Mouse (Mus musculus): ENCODE measurements around the gene Exosc9. TPM values are rescaled to one million over a fixed set of nuclear protein-coding genes. Genes with fewer than 3 reads are reported as not detected.

Gene Exosc9
- total RNA-seq (2021): 10 to 100 TPM; 15.6 to 16.4 TPM
- polyA plus RNA-seq (2012; rRNA removed): 8.2 and 16.1 TPM in 2 replicates
- long read RNA-seq, transcript Exosc9-201 (12 exons, 1,617 nt): major isoform, 13 of 24 reads
- long read RNA-seq, partial matches to known transcripts: 10 of 24 reads
- long read RNA-seq, other reads (novel, unspliced or antisense): 1 of 24 reads

DNA sequence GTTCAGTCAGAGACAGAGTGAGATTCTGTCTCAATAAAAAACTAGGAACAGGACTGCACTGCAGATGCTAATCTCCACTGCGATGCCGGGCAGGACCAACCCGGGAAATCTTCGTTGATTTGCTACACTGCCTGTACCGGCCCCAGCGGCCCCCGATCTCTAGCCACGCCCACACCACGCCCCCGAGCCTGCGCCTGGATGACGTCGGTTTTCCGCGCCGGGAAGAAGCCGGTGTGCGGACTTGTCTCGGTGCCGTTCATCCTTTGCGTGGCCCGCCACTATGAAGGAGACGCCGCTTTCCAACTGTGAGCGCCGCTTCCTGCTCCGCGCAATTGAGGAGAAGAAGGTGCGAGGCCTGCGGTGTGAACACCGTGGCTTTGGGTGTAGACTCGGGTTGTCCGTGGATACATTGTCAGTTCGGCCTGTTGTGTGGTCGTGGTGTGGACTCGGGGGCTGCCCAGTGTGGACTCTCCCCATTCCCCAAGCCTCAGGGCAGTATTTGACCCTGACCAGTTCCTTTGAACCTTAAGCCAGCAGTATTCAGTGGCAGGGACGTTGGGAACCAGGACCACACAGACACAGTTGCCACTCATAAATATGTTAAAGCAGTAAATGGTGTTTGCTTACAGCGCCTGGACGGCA, at the start of gene Exosc9:
Gene Exosc9, plus strand, starts transcription at position 201 of the 642 bp plus-strand sequence.
- WGBS: under 1% methylated on average over 39 of the region's 39 CpGs
- H3K4me3 ChIP-seq: peak within 1 kb of the TSS; percentile 71
- peak within 1 kb of the TSS; percentile 44 for H3K27ac ChIP-seq
- no peaks in the 10 kb centered on the region for H3K27me3 ChIP-seq (ENCODE audit: control insufficient read depth, insufficient read depth, low read length)
- peak; percentile 58 for TF ChIP-seq POLR2A (IDR thresholded peaks at IDR 0.05; ENCODE audit: insufficient read depth, low read depth, low read length)
- no peak for TF ChIP-seq EP300 (IDR thresholded peaks at IDR 0.05; ENCODE audit: insufficient read depth, low read depth, low read length)
- no peak for TF ChIP-seq CTCF (IDR thresholded peaks at IDR 0.05)
- H3K9ac ChIP-seq (ENCODE audit: low read depth, low read length): peak within 1 kb of the TSS; percentile 73
- H3K4me1 ChIP-seq (ENCODE audit: control insufficient read depth, insufficient read depth, low read length): peaks cover 3% of the 10 kb centered on the region
- intact Hi-C loops (cut with DNase I): loop anchor here (1.0 to 5.0 kb wide), 2 partner anchors 20 to 75 kb away; partner anchors contain the start of genes 1810062G17Rik, Anxa5 and Ccna2
- peaks cover 2% of the 10 kb centered on the region; the same call in 1 of the 2 replicates for H3K36me3 ChIP-seq (ENCODE audit: control insufficient read depth, insufficient read depth, low read length)
- no peaks in the 10 kb centered on the region for H3K79me2 ChIP-seq (replicated peaks; ENCODE audit: control insufficient read depth, insufficient read depth, low read length)
- peak; percentile 94 to 98 for DNase-seq

DNA sequence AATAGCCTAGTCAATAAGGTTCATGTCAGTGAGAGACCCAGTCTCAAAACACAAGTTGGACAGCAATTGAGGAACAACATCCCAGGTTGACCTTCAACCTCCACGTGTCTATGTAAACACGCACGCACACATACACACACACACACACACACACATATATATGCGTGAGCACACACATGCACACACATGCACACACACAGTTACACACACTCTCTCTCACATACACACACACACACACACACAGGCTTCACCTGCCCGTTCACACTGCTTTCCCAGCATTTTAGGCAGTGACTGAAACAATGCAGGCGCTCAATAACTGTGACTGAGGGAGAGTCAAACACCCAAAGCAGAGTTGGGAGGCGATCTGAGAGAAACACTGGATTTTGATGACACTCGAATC, 47.1 kb upstream of the Exosc9 start:
- H3K27ac ChIP-seq: no peak overlapping the region
- H3K36me3 ChIP-seq (ENCODE audit: control insufficient read depth, insufficient read depth, low read length): no peaks in the 10 kb centered on the region
- no peaks in the 10 kb centered on the region for H3K4me1 ChIP-seq (ENCODE audit: control insufficient read depth, insufficient read depth, low read length)
- H3K4me3 ChIP-seq: no peak overlapping the region
- DNase-seq: no peak
- 86% methylated on average over 8 of the region's 8 CpGs for WGBS
- no peak for TF ChIP-seq CTCF (IDR thresholded peaks at IDR 0.05)
- no peak for TF ChIP-seq EP300 (IDR thresholded peaks at IDR 0.05; ENCODE audit: insufficient read depth, low read depth, low read length)
- no peak for TF ChIP-seq POLR2A (IDR thresholded peaks at IDR 0.05; ENCODE audit: insufficient read depth, low read depth, low read length)
- no peaks in the 10 kb centered on the region for H3K27me3 ChIP-seq (ENCODE audit: control insufficient read depth, insufficient read depth, low read length)
- no peaks in the 10 kb centered on the region for H3K79me2 ChIP-seq (replicated peaks; ENCODE audit: control insufficient read depth, insufficient read depth, low read length)
- intact Hi-C loops (cut with DNase I): no loop called here
- H3K9ac ChIP-seq (ENCODE audit: low read depth, low read length): no peak overlapping the region

DNA sequence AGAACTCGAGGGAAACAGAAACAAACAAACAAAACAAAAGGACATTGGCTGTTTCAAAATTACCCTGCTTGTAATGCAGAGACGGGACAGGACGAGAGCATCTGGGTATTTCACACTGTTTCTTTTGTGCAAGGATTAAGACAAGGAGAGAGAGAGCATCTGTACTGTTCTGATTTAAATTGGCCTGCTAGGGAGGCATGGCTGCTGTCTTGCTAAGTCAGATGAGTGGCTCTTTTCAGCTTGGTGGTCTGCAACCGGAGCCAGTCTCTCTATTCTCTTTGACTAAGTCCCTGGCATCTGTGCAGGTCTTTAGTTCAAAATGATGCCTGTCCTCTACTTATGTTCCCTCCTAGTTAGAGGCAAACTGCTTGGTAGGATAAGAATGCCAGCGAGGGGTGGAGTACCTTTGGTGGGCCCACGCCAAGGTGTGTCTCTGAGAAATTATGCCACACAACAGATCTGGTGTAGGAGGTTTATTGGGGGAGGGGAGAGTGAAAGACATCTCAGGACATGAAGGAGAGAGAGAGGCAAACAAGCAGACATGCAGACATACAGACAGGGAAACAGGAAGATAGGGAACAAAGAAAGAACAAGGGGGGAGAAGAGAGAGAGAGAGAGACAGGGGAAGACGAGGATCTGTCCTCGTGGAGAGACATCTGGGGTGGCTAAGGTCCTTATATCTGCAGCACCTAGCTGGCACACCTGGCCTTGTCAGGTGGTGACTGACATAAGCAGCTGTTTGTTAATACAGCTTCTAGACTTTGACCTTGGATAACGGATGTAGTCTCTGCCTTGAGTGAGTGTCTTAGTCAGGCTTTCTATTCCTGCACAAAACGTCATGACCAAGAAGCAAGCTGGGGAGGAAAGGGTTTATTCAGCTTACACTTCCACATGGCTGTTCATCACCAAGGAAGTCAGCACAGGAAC, 46.3 kb upstream of the Exosc9 start:
- no peak overlapping the region for H3K27ac ChIP-seq
- no peak for DNase-seq
- WGBS: 65% methylated on average over 10 of the region's 10 CpGs
- H3K79me2 ChIP-seq (replicated peaks; ENCODE audit: control insufficient read depth, insufficient read depth, low read length): no peaks in the 10 kb centered on the region
- H3K36me3 ChIP-seq (ENCODE audit: control insufficient read depth, insufficient read depth, low read length): no peaks in the 10 kb centered on the region
- no peak overlapping the region for H3K9ac ChIP-seq (ENCODE audit: low read depth, low read length)
- intact Hi-C loops (cut with DNase I): no loop called here
- H3K27me3 ChIP-seq (ENCODE audit: control insufficient read depth, insufficient read depth, low read length): no peaks in the 10 kb centered on the region
- no peaks in the 10 kb centered on the region for H3K4me1 ChIP-seq (ENCODE audit: control insufficient read depth, insufficient read depth, low read length)
- TF ChIP-seq EP300 (IDR thresholded peaks at IDR 0.05; ENCODE audit: insufficient read depth, low read depth, low read length) (no peak), CTCF (IDR thresholded peaks at IDR 0.05) (no peak), POLR2A (IDR thresholded peaks at IDR 0.05; ENCODE audit: insufficient read depth, low read depth, low read length) (no peak)
- H3K4me3 ChIP-seq: no peak overlapping the region

DNA sequence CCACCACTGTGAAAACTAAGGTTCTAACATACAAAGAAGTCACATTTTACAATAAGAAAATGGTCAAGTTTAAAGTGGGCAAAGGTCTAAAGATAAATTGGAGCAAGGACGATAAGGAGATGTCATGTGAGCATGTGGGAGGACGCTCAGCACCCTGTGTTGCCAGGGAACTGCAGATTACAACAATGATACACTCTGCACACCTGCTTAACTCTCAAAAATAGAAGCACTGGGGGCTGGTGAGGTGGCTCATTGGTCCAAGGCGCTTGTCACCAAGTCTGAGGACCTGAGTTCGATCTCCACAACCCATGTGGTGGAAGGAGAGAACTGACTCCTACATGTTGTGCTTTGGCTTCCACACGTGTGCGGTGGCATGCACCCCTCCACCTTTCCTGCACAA, 40.9 kb upstream of the Exosc9 start:
- TF ChIP-seq CTCF (IDR thresholded peaks at IDR 0.05) (no peak), EP300 (IDR thresholded peaks at IDR 0.05; ENCODE audit: insufficient read depth, low read depth, low read length) (no peak)
- H3K27ac ChIP-seq: no peak overlapping the region
- no peak overlapping the region for H3K9ac ChIP-seq (ENCODE audit: low read depth, low read length)
- H3K4me3 ChIP-seq: no peak overlapping the region
- no peaks in the 10 kb centered on the region for H3K27me3 ChIP-seq (ENCODE audit: control insufficient read depth, insufficient read depth, low read length)
- H3K79me2 ChIP-seq (replicated peaks; ENCODE audit: control insufficient read depth, insufficient read depth, low read length): no peaks in the 10 kb centered on the region
- no peaks in the 10 kb centered on the region for H3K4me1 ChIP-seq (ENCODE audit: control insufficient read depth, insufficient read depth, low read length)
- 78% methylated on average over 6 of the region's 6 CpGs for WGBS
- no peak for DNase-seq
- intact Hi-C loops (cut with DNase I): no loop called here
- H3K36me3 ChIP-seq (ENCODE audit: control insufficient read depth, insufficient read depth, low read length): no peaks in the 10 kb centered on the region

DNA sequence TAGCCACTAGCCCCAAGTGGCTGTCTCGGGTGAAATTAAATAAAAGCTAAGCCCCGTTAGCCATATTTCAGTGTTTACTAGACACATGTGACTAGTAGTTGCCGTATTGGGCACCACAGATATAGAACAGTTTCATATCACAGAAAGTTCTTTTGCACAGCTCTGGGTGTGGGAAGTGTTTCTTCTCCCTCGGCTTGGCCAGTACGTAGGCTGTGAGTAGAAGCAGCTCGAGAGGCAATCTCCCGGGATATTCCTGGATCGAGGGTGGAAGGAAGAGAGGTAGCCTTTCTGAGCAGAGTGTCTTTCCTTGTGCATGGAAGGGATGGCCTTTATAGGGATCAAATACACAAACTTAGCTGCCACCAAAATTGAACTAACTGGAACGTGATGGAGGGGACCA, 36.2 kb upstream of the Exosc9 start:
- Histone ChIP-seq H3K27ac (no peak overlapping the region), H3K36me3 (ENCODE audit: control insufficient read depth, insufficient read depth, low read length) (no peaks in the 10 kb centered on the region), H3K4me1 (ENCODE audit: control insufficient read depth, insufficient read depth, low read length) (no peaks in the 10 kb centered on the region), H3K79me2 (replicated peaks; ENCODE audit: control insufficient read depth, insufficient read depth, low read length) (no peaks in the 10 kb centered on the region), H3K9ac (ENCODE audit: low read depth, low read length) (no peak overlapping the region), H3K27me3 (ENCODE audit: control insufficient read depth, insufficient read depth, low read length) (peaks cover under 1% of the 10 kb centered on the region; the same call in 1 of the 2 replicates), H3K4me3 (no peak overlapping the region)
- no peak for TF ChIP-seq CTCF (IDR thresholded peaks at IDR 0.05)
- no peak for TF ChIP-seq POLR2A (IDR thresholded peaks at IDR 0.05; ENCODE audit: insufficient read depth, low read depth, low read length)
- TF ChIP-seq EP300 (IDR thresholded peaks at IDR 0.05; ENCODE audit: insufficient read depth, low read depth, low read length): no peak
- intact Hi-C loops (cut with DNase I): no loop called here
- no peak for DNase-seq
- 74% methylated on average over 9 of the region's 9 CpGs for WGBS
